ENCODE assay signal across 26 mouse cellular contexts in genomic region chr3:101803764-101804163, GRCm38 (mm10). TPM values are rescaled to one million over a fixed set of nuclear protein-coding genes. Genes with fewer than 3 reads are reported as not detected.
DNase-seq lines count a peak whose midpoint lies in the region; ATAC-seq and TF ChIP-seq lines count a peak whose summit lies in the region.
"Had no signal": no experiment of that assay in that cellular context is flagged by ENCODE, and none has a peak within 500 bp of the region (broad histone marks: within the 10 kb centered on the region; RNA-seq: fewer than 3 reads in every experiment).

No protein-coding gene starts in this region.

- H3K27ac ChIP-seq in intestine, postnatal 0 days (ENCODE audit: low read depth, low read length) = no peak overlapping the region
- H3K27ac ChIP-seq: hindbrain, embryonic 12.5 days; intestine, embryonic 15.5 days; kidney, embryonic 15.5 days; layer of hippocampus, adult 2 months; limb, embryonic 10.5 days; macrophage; neural tube, embryonic 13.5 days had no signal

- H3K9me3 ChIP-seq in intestine, postnatal 0 days (ENCODE audit: control insufficient read depth) = no peaks in the 10 kb centered on the region
- H3K9me3 ChIP-seq: G1E; hindbrain, embryonic 12.5 days; intestine, embryonic 15.5 days; kidney, embryonic 15.5 days; limb, embryonic 10.5 days; neural tube, embryonic 13.5 days had no signal

- no peak for TF ChIP-seq CTCF in intestine, postnatal 0 days (IDR thresholded peaks at IDR 0.05; ENCODE audit: low read depth)

- H3K4me3 ChIP-seq in intestine, postnatal 0 days (ENCODE audit: low read depth, low read length) = no peak overlapping the region
- H3K4me3 ChIP-seq: hindbrain, embryonic 12.5 days; intestine, embryonic 15.5 days; kidney, embryonic 15.5 days; layer of hippocampus, adult 2 months; limb, embryonic 10.5 days; neural tube, embryonic 13.5 days had no signal

- H3K27me3 ChIP-seq in intestine, postnatal 0 days (replicated peaks; ENCODE audit: control insufficient read depth, insufficient read depth, low read length) = no peaks in the 10 kb centered on the region
- H3K27me3 ChIP-seq: hindbrain, embryonic 12.5 days; intestine, embryonic 15.5 days; kidney, embryonic 15.5 days; neural tube, embryonic 13.5 days had no signal

- ATAC-seq in intestine, postnatal 0 days = no peak
- ATAC-seq: forebrain, postnatal 0 days; intestine, embryonic 15.5 days had no signal

- peak; percentile 38 to 45 for DNase-seq in heart, adult 18-20 months
- DNase-seq in heart, adult 8-10 months (ENCODE audit: low spot score) = no peak
- DNase-seq in CD8-positive naive resting alpha-beta T cell, adult 2 months (ENCODE audit: low read depth in 2 of 2, low spot score in 2 of 2) = peak; percentile 23 to 27
- peak; percentile 35 for DNase-seq in forelimb bud, embryonic 11.5 days (ENCODE audit: low read depth, low spot score)
- peak; percentile 48 for DNase-seq in induced T-regulatory cell, adult 2 months (ENCODE audit: low read depth)
- DNase-seq in right cerebral cortex, postnatal 10 days (ENCODE audit: low spot score in 2 of 2) = no peak
- DNase-seq: adrenal gland, postnatal 10 days; cerebellum, adult 18-20 months; cerebellum, postnatal 36 days; forebrain, postnatal 0 days; gastrocnemius, postnatal 36 days; lung, adult 2 months; right cerebral cortex, postnatal 25 days; thymus, postnatal 14 days had no signal

- H3K9ac ChIP-seq in intestine, postnatal 0 days (ENCODE audit: low read depth, low read length) = no peak overlapping the region
- H3K9ac ChIP-seq: forebrain, postnatal 0 days; hindbrain, embryonic 12.5 days; intestine, embryonic 15.5 days; kidney, embryonic 15.5 days; neural tube, embryonic 13.5 days had no signal

- 52% methylated on average over 6 of the region's 6 CpGs for WGBS in intestine, postnatal 0 days

- H3K4me1 ChIP-seq in intestine, postnatal 0 days (replicated peaks; ENCODE audit: control insufficient read depth, insufficient read depth, low read length) = peaks cover 13% of the 10 kb centered on the region; the same call in 1 of the 2 replicates

- H3K4me2 ChIP-seq in intestine, postnatal 0 days (replicated peaks; ENCODE audit: low read depth) = no peak overlapping the region
- H3K4me2 ChIP-seq: hindbrain, embryonic 12.5 days; intestine, embryonic 15.5 days; kidney, embryonic 15.5 days; liver, embryonic 11.5 days; midbrain, embryonic 11.5 days; neural tube, embryonic 13.5 days had no signal

- no peaks in the 10 kb centered on the region for H3K36me3 ChIP-seq in intestine, postnatal 0 days (ENCODE audit: control insufficient read depth, insufficient read depth)
- H3K36me3 ChIP-seq: G1E; hindbrain, embryonic 12.5 days; intestine, embryonic 15.5 days; kidney, embryonic 15.5 days; limb, embryonic 10.5 days; neural tube, embryonic 13.5 days had no signal

RNA-seq across cellular contexts. Expression of gene Mab21l3, which starts 45.0 kb away (rescaled TPM):
- under 1 TPM in 1 of 2 experiments, not detected in 1; 0.13 TPM for total RNA-seq in heart, adult 18-20 months (2021)
- total RNA-seq in heart, adult 8-10 months (2022) = not detected
- polyA plus RNA-seq in intestine, postnatal 0 days (2015; fragmentation: Nextera tagmentation; extraction: Ambion mirVana) = 0.16 and 0.17 TPM in 2 replicates
- total RNA-seq: forebrain, postnatal 0 days; gastrocnemius, postnatal 36 days; monocyte, adult 5-6 weeks had no signal
- polyA plus RNA-seq: G1E had no signal

Comparison
In these comparisons a context has a peak if more than half of its experiments do, and no peak if none do; other contexts are left out.
1. DNase-seq: peak in heart, adult 18-20 months (2 of 2), CD8-positive naive resting alpha-beta T cell, adult 2 months (2 of 2), forelimb bud, embryonic 11.5 days (single experiment) and induced T-regulatory cell, adult 2 months (single experiment); none in heart, adult 8-10 months (single experiment) and right cerebral cortex, postnatal 10 days (0 of 2).